Comparison of ENCODE assay signal across 33 mouse cellular contexts in the genomic region with DNA sequence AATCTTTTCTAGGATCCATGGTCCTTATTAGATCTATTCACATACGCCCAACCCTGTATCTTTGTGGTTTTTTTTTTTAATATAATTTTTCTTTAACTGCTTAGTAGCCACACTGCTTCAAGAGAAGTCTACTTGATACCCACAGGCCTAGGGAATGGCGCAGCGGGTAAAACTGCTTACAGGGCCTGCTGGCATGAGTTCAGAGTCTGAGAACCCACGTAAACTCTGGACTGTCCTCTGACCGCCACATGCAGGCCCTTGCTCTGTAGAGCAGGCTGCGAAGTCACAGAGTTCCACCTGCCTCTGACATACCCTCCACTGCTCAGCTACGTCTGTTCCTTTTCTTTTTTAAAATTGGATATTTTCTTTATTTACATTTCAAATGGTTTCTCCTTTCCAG. TPM values are rescaled to one million over a fixed set of nuclear protein-coding genes. Genes with fewer than 3 reads are reported as not detected.
DNase-seq lines count a peak whose midpoint lies in the region; ATAC-seq and TF ChIP-seq lines count a peak whose summit lies in the region.
"Had no signal": no experiment of that assay in that cellular context is flagged by ENCODE, and none has a peak within 500 bp of the region (broad histone marks: within the 10 kb centered on the region; RNA-seq: fewer than 3 reads in every experiment).

No protein-coding gene starts in this region.

- no peak for TF ChIP-seq EP300 in liver, postnatal 0 days (IDR thresholded peaks at IDR 0.05; ENCODE audit: low read depth)

- peak; percentile 66 to 70 for DNase-seq in kidney, adult 8-10 months
- DNase-seq in liver, adult 2 months (ENCODE audit: extremely low read depth, low read depth, low spot score), result peak; percentile 47
- no peak for DNase-seq in liver, postnatal 0 days
- DNase-seq in ES-E14 (ENCODE audit: low read depth, low spot score), result no peak
- DNase-seq in kidney, postnatal 14 days, result peak; percentile 63
- DNase-seq in lung, adult 18-20 months, result no peak
- no peak for DNase-seq in right cerebral cortex, postnatal 4 days
- DNase-seq: adrenal gland, adult 8-10 months; adrenal gland, postnatal 25 days; cerebellum, adult 11-12 months; cerebellum, adult 8-10 months; cerebellum, postnatal 10 days; cerebellum, postnatal 36 days; embryo, embryonic 11 days; gastrocnemius, postnatal 25 days; heart, adult 18-20 months; heart, postnatal 10 days; heart, postnatal 36 days had no signal

- H3K27ac ChIP-seq in kidney, embryonic 16.5 days (ENCODE audit: low read length), result no peak overlapping the region
- no peak overlapping the region for H3K27ac ChIP-seq in liver, adult 2 months (replicated peaks; ENCODE audit: insufficient read depth, low read depth, low read length)
- no peak overlapping the region for H3K27ac ChIP-seq in liver, postnatal 0 days (ENCODE audit: low read depth)
- H3K27ac ChIP-seq in ES-E14 (ENCODE audit: insufficient read depth, low read depth, low read length, poor library complexity, severe bottlenecking), result no peak overlapping the region
- H3K27ac ChIP-seq: embryonic facial prominence, embryonic 10.5 days; embryonic facial prominence, embryonic 13.5 days; forebrain, embryonic 12.5 days; forebrain, embryonic 15.5 days; heart, embryonic 15.5 days; hindbrain, embryonic 10.5 days had no signal

- in situ Hi-C loops in ES-E14 (cut with MboI; ENCODE audit: low sequenced_read_pairs in 2 of 2, unreplicated experiment in 2 of 2), result no loop called here

- ATAC-seq in kidney, embryonic 16.5 days (ENCODE audit: low FRiP score, low TSS enrichment), result no peak
- ATAC-seq in liver, postnatal 0 days, result no peak
- ATAC-seq: activated CD4-positive, CD25-positive, alpha-beta regulatory T cell, adult 4 months; CD4-positive, CD25-positive, alpha-beta regulatory T cell, adult 4 months; forebrain, embryonic 15.5 days had no signal

- H3K27me3 ChIP-seq in kidney, embryonic 16.5 days (ENCODE audit: insufficient read depth, low read length), result no peaks in the 10 kb centered on the region
- no peaks in the 10 kb centered on the region for H3K27me3 ChIP-seq in liver, adult 2 months (ENCODE audit: control insufficient read depth, insufficient read depth, low read length)
- no peaks in the 10 kb centered on the region for H3K27me3 ChIP-seq in liver, postnatal 0 days (ENCODE audit: insufficient read depth, low read length)
- H3K27me3 ChIP-seq: embryonic facial prominence, embryonic 13.5 days; forebrain, embryonic 12.5 days; forebrain, embryonic 15.5 days; heart, embryonic 12.5 days; heart, embryonic 15.5 days had no signal

- 84% methylated on average over 7 of the region's 7 CpGs for WGBS in kidney, embryonic 16.5 days
- 89% methylated on average over 7 of the region's 7 CpGs for WGBS in liver, adult 2 months
- 82% methylated on average over 7 of the region's 7 CpGs for WGBS in liver, postnatal 0 days (ENCODE audit: insufficient replicate concordance)

- H3K36me3 ChIP-seq in kidney, embryonic 16.5 days (ENCODE audit: insufficient read depth, low read length), result no peaks in the 10 kb centered on the region
- no peaks in the 10 kb centered on the region for H3K36me3 ChIP-seq in liver, adult 2 months (ENCODE audit: control insufficient read depth, insufficient read depth, low read length)
- H3K36me3 ChIP-seq in liver, postnatal 0 days (replicated peaks; ENCODE audit: insufficient read depth, low read length), result no peaks in the 10 kb centered on the region
- no peaks in the 10 kb centered on the region for H3K36me3 ChIP-seq in ES-E14 (ENCODE audit: control insufficient read depth, insufficient read depth, low read length, poor library complexity, severe bottlenecking)
- H3K36me3 ChIP-seq: embryonic facial prominence, embryonic 10.5 days; embryonic facial prominence, embryonic 13.5 days; forebrain, embryonic 12.5 days; forebrain, embryonic 15.5 days; heart, embryonic 12.5 days; heart, embryonic 15.5 days; hindbrain, embryonic 10.5 days had no signal

- H3K4me2 ChIP-seq in kidney, embryonic 16.5 days (replicated peaks; ENCODE audit: low read depth, low read length), result no peak overlapping the region
- H3K4me2 ChIP-seq in liver, postnatal 0 days (ENCODE audit: low read depth, low read length), result no peak overlapping the region
- H3K4me2 ChIP-seq: embryonic facial prominence, embryonic 13.5 days; forebrain, embryonic 12.5 days; forebrain, embryonic 15.5 days; heart, embryonic 12.5 days; heart, embryonic 15.5 days had no signal

- no peak overlapping the region for H3K4me3 ChIP-seq in kidney, embryonic 16.5 days (ENCODE audit: low read length)
- no peak overlapping the region for H3K4me3 ChIP-seq in liver, adult 2 months (ENCODE audit: insufficient read depth, low read depth, low read length)
- H3K4me3 ChIP-seq in liver, postnatal 0 days (ENCODE audit: low read depth, low read length), result no peak overlapping the region
- no peak overlapping the region for H3K4me3 ChIP-seq in ES-E14 (ENCODE audit: insufficient read depth in 1 of 2, low read depth in 1 of 2, low read length in 2 of 2, poor library complexity in 1 of 2, severe bottlenecking in 1 of 2)
- H3K4me3 ChIP-seq: embryonic facial prominence, embryonic 10.5 days; embryonic facial prominence, embryonic 13.5 days; erythroblast, embryonic 14.5 days; forebrain, embryonic 12.5 days; forebrain, embryonic 15.5 days; heart, embryonic 12.5 days; heart, embryonic 15.5 days; hindbrain, embryonic 10.5 days had no signal

- TF ChIP-seq POLR2A in liver, adult 2 months (IDR thresholded peaks at IDR 0.05; ENCODE audit: extremely low read depth, insufficient read depth, low read length), result no peak

- H3K4me1 ChIP-seq in kidney, embryonic 16.5 days (ENCODE audit: insufficient read depth, low read length), result no peaks in the 10 kb centered on the region
- no peaks in the 10 kb centered on the region for H3K4me1 ChIP-seq in liver, adult 2 months (ENCODE audit: control insufficient read depth, insufficient read depth, low read length)
- no peaks in the 10 kb centered on the region for H3K4me1 ChIP-seq in liver, postnatal 0 days (ENCODE audit: insufficient read depth)
- peaks cover 0 to 4% of the 10 kb centered on the region in 2 experiments; a peak in 2 of 4 replicates for H3K4me1 ChIP-seq in ES-E14 (ENCODE audit: control insufficient read depth in 2 of 2, insufficient read depth in 2 of 2, low read length in 2 of 2, poor library complexity in 1 of 2)
- H3K4me1 ChIP-seq: embryonic facial prominence, embryonic 10.5 days; embryonic facial prominence, embryonic 13.5 days; forebrain, embryonic 12.5 days; forebrain, embryonic 15.5 days; heart, embryonic 12.5 days; heart, embryonic 15.5 days; hindbrain, embryonic 10.5 days had no signal

- no peak overlapping the region for H3K9ac ChIP-seq in kidney, embryonic 16.5 days (replicated peaks; ENCODE audit: low read length)
- H3K9ac ChIP-seq in liver, adult 2 months (ENCODE audit: low read depth, low read length), result no peak overlapping the region
- H3K9ac ChIP-seq in liver, postnatal 0 days (replicated peaks), result no peak overlapping the region
- 0 out of 2 replicates have a peak overlapping the region, but pooled peaks have one; percentile 36 for H3K9ac ChIP-seq in ES-E14 (ENCODE audit: insufficient read depth, low read depth, low read length, poor library complexity, severe bottlenecking)
- H3K9ac ChIP-seq: embryonic facial prominence, embryonic 13.5 days; forebrain, embryonic 12.5 days; forebrain, embryonic 15.5 days; heart, embryonic 12.5 days; heart, embryonic 15.5 days had no signal

- H3K79me2 ChIP-seq in liver, adult 2 months (ENCODE audit: control insufficient read depth, insufficient read depth, low read length), result no peaks in the 10 kb centered on the region

- no peaks in the 10 kb centered on the region for H3K9me3 ChIP-seq in kidney, embryonic 16.5 days (ENCODE audit: low read length)
- peaks cover 7% of the 10 kb centered on the region; the same call in 1 of the 2 replicates for H3K9me3 ChIP-seq in liver, postnatal 0 days (ENCODE audit: low read length)
- no peaks in the 10 kb centered on the region for H3K9me3 ChIP-seq in ES-E14 (ENCODE audit: control insufficient read depth, insufficient read depth, low read depth, low read length)
- H3K9me3 ChIP-seq: forebrain, embryonic 15.5 days; heart, embryonic 15.5 days had no signal

- TF ChIP-seq CTCF in liver, adult 2 months (IDR thresholded peaks at IDR 0.05; ENCODE audit: low read depth, low read length), result no peak
- TF ChIP-seq CTCF in liver, postnatal 0 days (IDR thresholded peaks at IDR 0.05; ENCODE audit: low read depth), result no peak

TF ChIP-seq in ES-E14, 5 proteins besides CTCF, POLR2A, EP300 and RAD21:
- TF ChIP-seq MAFK (IDR thresholded peaks at IDR 0.05; ENCODE audit: insufficient read depth, low read depth, low read length) (no peak), HCFC1 (IDR thresholded peaks at IDR 0.05; ENCODE audit: borderline replicate concordance, insufficient read depth, low read length) (no peak), ZNF384 (IDR thresholded peaks at IDR 0.05; ENCODE audit: low read depth, low read length) (no peak), CHD2 (IDR thresholded peaks at IDR 0.05; ENCODE audit: low read depth, low read length) (no peak), ZC3H11A (IDR thresholded peaks at IDR 0.05; ENCODE audit: borderline replicate concordance, low read depth, low read length) (no peak)

RNA-seq across cellular contexts. Expression of a gene that starts 0.8 kb away (rescaled TPM):
- 0.21 and 0.28 TPM in 2 replicates for polyA plus RNA-seq in kidney, embryonic 16.5 days (2015; fragmentation: Nextera tagmentation; extraction: Ambion mirVana)
- not detected in 2 replicates for total RNA-seq in liver, adult 2 months (2014; rRNA removed)
- polyA plus RNA-seq in liver, adult 2 months (2012; rRNA removed), result not detected in 2 replicates
- polyA plus RNA-seq in liver, postnatal 0 days (2015; fragmentation: Nextera tagmentation; extraction: Ambion mirVana), result 0.14 and 0.29 TPM in 2 replicates
- total RNA-seq in ES-E14 (2012; rRNA removed), result 0.36 and 1.4 TPM in 2 replicates
- total RNA-seq: adrenal gland, adult 8-10 months; adrenal gland, postnatal 25 days; gastrocnemius, adult 8-10 months; gastrocnemius, postnatal 25 days; heart, adult 18-20 months; heart, postnatal 10 days had no signal
- polyA plus RNA-seq: brain, embryonic 14.5 days; C2C12; CD4-positive, CD25-positive, alpha-beta regulatory T cell, adult 4 months; cortical plate, adult 2 months; embryonic facial prominence, embryonic 13.5 days; forebrain, embryonic 12.5 days; forebrain, embryonic 15.5 days; heart, embryonic 12.5 days; heart, embryonic 15.5 days had no signal

RNA-seq across cellular contexts. Expression of a gene that starts 7.3 kb away (rescaled TPM):
- 89.5 and 92.1 TPM in 2 replicates for polyA plus RNA-seq in kidney, embryonic 16.5 days (2015; fragmentation: Nextera tagmentation; extraction: Ambion mirVana)
- total RNA-seq in liver, adult 2 months (2014; rRNA removed), result 22.3 and 24.0 TPM in 2 replicates
- polyA plus RNA-seq in liver, adult 2 months (2012; rRNA removed), result 17.9 and 18.9 TPM in 2 replicates
- polyA plus RNA-seq in liver, postnatal 0 days (2015; fragmentation: Nextera tagmentation; extraction: Ambion mirVana), result 38.6 and 39.5 TPM in 2 replicates
- 39.6 and 46.9 TPM in 2 replicates for total RNA-seq in ES-E14 (2012; rRNA removed)

RNA-seq across cellular contexts. Expression of a gene that starts 29.4 kb away (rescaled TPM):
- polyA plus RNA-seq in kidney, embryonic 16.5 days (2015; fragmentation: Nextera tagmentation; extraction: Ambion mirVana), result 0.17 and 0.63 TPM in 2 replicates
- 0.09 and 0.47 TPM in 2 replicates for total RNA-seq in liver, adult 2 months (2014; rRNA removed)
- polyA plus RNA-seq in liver, adult 2 months (2012; rRNA removed), result 0.10 and 0.11 TPM in 2 replicates
- polyA plus RNA-seq in liver, postnatal 0 days (2015; fragmentation: Nextera tagmentation; extraction: Ambion mirVana), result 0.08 and 0.09 TPM in 2 replicates
- 1.2 and 1.4 TPM in 2 replicates for total RNA-seq in ES-E14 (2012; rRNA removed)
- total RNA-seq: adrenal gland, postnatal 25 days; gastrocnemius, adult 8-10 months; gastrocnemius, postnatal 25 days; heart, postnatal 36 days had no signal
- polyA plus RNA-seq: erythroblast, embryonic 14.5 days had no signal

Comparison
In these comparisons a context has a peak if more than half of its experiments do, and no peak if none do; other contexts are left out.
1. DNase-seq: peak in kidney, adult 8-10 months (2 of 2), liver, adult 2 months (single experiment) and kidney, postnatal 14 days (single experiment); none in liver, postnatal 0 days (single experiment), ES-E14 (single experiment), lung, adult 18-20 months (0 of 2) and right cerebral cortex, postnatal 4 days (single experiment).